Mouse (Mus musculus) embryonic fibroblast, embryonic 13.5 days (primary cell): ENCODE data around the gene Slc22a15. TPM values are rescaled to one million over a fixed set of nuclear protein-coding genes. Genes with fewer than 3 reads are reported as not detected.
"Not testable (repeated sequence)": the region's sequence is repeated elsewhere in the genome, so short reads cannot be mapped to it uniquely, and the experiment has no call there.

Experiments
- H3K27ac ChIP-seq: 2 replicates; pipeline ENCODE4 v1.5.1; 2012; ENCODE audit warnings: low read length, control low read depth, inconsistent platforms; ENCODE audit not compliant: insufficient read depth
- H3K4me1 ChIP-seq: 2 replicates; pipeline ENCODE4 v1.6.1; 2011; ENCODE audit warnings: low read length; ENCODE audit not compliant: control insufficient read depth, insufficient read depth
- H3K4me3 ChIP-seq: 2 replicates; pipeline ENCODE4 v1.5.1; 2011; ENCODE audit warnings: mild to moderate bottlenecking, control low read depth, low read length; ENCODE audit not compliant: insufficient read depth
- CTCF ChIP-seq: IDR thresholded peaks from 2 replicates; pipeline ENCODE4 v1.5.1; 2011; ENCODE audit warnings: mild to moderate bottlenecking, control low read depth, low read length, moderate library complexity, borderline replicate concordance; ENCODE audit not compliant: insufficient read depth
- POLR2A ChIP-seq: IDR thresholded peaks from 2 replicates; pipeline ENCODE4 v1.6.1; 2011; ENCODE audit warnings: low read depth, mild to moderate bottlenecking, control low read depth, low read length, moderate library complexity
- polyA plus RNA-seq: library from polyadenylated mRNA; stranded (reverse); fragments of >200 nt; gene quantifications from 2 replicates; pipeline ENCODE4 v1.2.4, GENCODE M21; 2011; ENCODE audit warnings: low read depth; ENCODE audit not compliant: missing spikeins, insufficient read length

Gene Slc22a15
- polyA plus RNA-seq, 1 experiment, result 8.1 TPM

DNA sequence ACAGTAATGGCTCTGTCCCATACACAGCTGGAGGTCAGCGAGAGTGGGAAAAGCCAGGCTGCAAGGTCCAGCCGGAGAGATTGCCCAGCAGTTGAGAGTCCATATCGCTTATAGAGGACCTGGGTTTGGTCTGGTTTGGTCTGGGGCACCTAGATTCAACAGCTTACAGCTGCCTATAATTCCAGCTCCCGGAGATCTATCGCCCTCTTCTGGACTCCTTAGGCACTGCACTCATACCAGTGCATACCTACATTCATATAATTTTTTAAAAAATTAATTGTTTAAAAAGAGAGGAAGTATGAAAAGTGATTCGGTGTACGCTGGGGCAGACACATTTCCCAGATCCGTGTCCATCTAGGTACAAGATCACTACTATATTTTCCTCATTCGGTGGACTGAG lies 84.9 kb downstream of the Slc22a15 start:
- TF ChIP-seq POLR2A (no peak), CTCF (no peak)
- Histone ChIP-seq H3K4me1 (peaks cover 4% of the 10 kb centered on the region), H3K27ac (no peak overlapping the region), H3K4me3 (no peak overlapping the region)

GRCm38 (mm10) chr3:101836971-101837370 lies 87.3 kb downstream of the Slc22a15 start:
- H3K27ac ChIP-seq, result no peak overlapping the region
- no peak for TF ChIP-seq POLR2A
- TF ChIP-seq CTCF, result no peak

GRCm38 (mm10) chr3:101836532-101836931 lies 87.7 kb downstream of the Slc22a15 start:
- no peak overlapping the region for H3K4me3 ChIP-seq
- no peak overlapping the region for H3K27ac ChIP-seq

More at GRCm38 (mm10) chr3:101836971-101837370, 87.3 kb downstream of the Slc22a15 start:
- Histone ChIP-seq H3K4me1 (peaks cover 4% of the 10 kb centered on the region), H3K4me3 (no peak overlapping the region)

DNA sequence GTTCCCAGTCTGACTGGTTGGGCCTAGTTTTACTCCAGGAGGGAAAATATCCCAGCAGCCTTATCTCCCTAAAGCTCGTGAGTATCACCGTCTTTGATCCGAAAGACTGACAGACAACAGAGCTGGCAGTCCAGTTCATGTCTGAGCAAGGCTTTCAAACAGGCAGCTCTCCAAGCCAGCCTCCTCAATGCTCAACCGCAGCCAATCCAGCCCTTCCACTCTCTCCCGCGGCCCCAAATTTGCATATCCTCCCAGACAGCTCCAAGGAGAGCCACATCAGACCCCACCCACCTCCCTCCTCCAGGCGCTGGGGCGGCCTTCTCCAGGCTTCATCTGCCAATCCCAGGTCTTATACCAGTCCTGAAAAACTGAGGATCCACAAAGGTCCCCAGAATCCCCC lies 88.2 kb downstream of the Slc22a15 start:
- TF ChIP-seq CTCF, result no peak
- TF ChIP-seq POLR2A, result peak; percentile 66
- Histone ChIP-seq H3K27ac (peak overlapping the region; percentile 37; the same call in 1 of the 2 replicates), H3K4me1 (peaks cover 9% of the 10 kb centered on the region), H3K4me3 (peak overlapping the region; percentile 13)

More at GRCm38 (mm10) chr3:101836532-101836931, 87.7 kb downstream of the Slc22a15 start:
- TF ChIP-seq POLR2A (no peak), CTCF (no peak)
- peaks cover 9% of the 10 kb centered on the region for H3K4me1 ChIP-seq

DNA sequence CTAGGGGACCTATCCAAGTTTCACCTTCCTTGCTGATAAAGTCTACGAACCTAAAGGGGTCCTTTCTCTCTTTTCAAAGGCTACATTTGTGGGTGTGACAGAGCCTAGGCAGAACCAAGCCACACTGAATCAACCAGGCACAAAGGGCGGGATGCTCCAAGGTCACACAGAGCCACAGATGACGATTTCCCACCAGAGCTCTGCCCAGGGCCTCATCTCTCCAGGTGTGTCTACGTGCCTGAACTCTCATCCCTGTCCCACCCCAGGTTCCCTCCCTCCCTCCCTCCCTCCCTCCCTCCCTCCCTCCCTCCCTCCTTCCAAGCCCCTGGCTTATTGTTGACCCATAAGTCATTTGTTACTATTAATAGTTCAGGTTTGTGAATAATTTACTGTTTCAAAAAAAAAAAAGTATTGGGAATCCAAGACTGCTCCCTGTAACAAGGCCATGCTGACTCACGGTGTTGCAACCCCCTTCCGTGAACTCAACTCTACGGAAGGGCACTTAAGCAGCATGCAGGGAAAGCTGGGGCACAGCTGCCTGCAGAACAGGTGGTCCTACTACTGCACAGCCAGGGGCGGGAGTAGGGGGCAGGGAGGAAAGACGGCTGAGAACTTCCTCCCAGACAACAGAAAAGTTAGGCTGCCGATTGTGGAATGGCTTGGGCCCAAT lies 92.9 kb downstream of the Slc22a15 start:
- peaks cover 13% of the 10 kb centered on the region for H3K4me1 ChIP-seq
- no peak overlapping the region for H3K4me3 ChIP-seq
- TF ChIP-seq POLR2A (no peak), CTCF (no peak)
- no peak overlapping the region for H3K27ac ChIP-seq

DNA sequence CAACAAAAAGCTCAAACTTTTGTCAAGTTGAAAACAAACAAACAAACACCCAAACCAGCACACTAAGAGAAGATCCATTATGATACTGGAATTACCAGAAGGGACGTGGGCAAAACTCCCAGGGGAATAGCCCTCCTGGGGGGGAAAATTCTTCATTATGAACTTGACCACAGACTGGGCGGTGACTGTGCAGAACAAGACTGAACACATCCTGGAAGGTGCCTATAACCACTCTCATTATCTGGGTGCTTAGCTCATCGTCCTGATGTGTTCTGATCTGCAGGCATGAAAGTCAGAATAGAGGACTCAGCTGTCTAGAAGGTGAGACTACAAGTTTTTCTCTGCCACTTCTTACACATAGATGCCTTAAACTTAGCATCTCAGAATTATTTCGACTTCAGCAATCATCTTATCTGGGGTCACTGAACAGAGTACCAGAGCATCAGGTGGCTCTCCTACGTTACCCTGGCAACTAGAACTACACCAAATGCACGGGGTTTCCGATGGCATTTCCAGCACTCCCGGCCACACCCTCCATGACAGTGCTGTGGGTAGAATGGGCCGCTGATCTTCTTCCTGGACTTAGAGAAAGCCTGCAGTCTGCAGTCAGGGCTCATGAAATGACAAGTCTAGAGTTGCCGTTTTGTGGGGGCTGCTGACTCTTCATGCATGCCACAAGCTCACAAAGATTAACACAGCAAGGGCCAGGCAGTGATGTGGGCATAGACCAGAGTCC lies 94.2 kb downstream of the Slc22a15 start:
- Histone ChIP-seq H3K4me3 (no peak overlapping the region), H3K27ac (no peak overlapping the region), H3K4me1 (peaks cover 9% of the 10 kb centered on the region; the same call in 1 of the 2 replicates)
- no peak for TF ChIP-seq POLR2A
- no peak for TF ChIP-seq CTCF

- peaks cover 9% of the 10 kb centered on the region; the same call in 1 of the 2 replicates for H3K4me1 ChIP-seq
- TF ChIP-seq POLR2A, result no peak
- TF ChIP-seq CTCF, result no peak
- H3K27ac ChIP-seq, result no peak overlapping the region
- no peak overlapping the region for H3K4me3 ChIP-seq
These were observed 95.7 kb downstream of the Slc22a15 start for GRCm38 (mm10) chr3:101828595-101828994.

DNA sequence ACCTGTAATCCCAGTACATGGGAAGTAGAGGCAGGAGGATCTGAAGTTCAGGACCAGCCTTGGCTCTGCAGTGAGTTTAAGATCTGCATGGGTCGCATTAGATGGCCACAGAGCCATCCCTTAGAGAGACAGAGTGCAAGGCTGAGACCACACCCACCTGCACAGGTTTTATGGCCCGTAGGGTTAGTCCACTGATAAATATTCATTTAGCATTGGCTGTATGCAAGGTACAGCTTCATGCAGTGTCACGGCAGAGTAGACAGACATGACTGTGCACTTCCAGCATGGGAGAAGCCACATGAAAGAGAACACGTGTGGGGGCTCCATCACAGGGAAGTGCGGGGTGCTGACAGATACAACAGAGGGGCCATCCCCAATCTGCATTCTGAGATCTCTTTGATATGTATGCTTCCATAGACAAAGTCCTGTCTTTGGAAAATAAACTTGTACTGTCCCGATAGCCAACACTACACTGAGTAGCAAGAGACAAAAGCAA lies 97.0 kb downstream of the Slc22a15 start:
- H3K4me3 ChIP-seq, result no peak overlapping the region
- H3K27ac ChIP-seq, result no peak overlapping the region
- no peak for TF ChIP-seq POLR2A
- TF ChIP-seq CTCF, result no peak
- peaks cover 9% of the 10 kb centered on the region; the same call in 1 of the 2 replicates for H3K4me1 ChIP-seq

DNA sequence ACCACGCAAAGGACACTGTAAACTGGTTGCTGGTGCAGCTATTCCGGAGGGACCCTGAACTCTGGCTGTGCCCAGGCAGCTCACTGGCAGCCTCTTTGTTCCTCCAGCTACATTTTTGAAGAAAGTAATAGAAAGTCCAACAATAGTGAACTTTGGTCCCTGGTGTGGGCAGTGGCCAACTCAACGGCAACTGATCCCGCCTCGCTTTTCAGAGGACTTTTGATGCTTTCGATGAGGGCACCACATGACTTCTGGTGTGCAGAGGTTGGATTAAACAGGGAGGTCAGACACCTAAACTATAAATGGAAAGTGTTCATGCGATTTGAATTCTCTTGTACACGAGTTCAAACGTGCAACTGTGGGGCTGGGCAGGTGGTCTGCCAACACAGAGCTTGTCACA lies 99.9 kb downstream of the Slc22a15 start:
- H3K4me1 ChIP-seq, result no peaks in the 10 kb centered on the region
- H3K4me3 ChIP-seq, result no peak overlapping the region
- H3K27ac ChIP-seq, result no peak overlapping the region
- no peak for TF ChIP-seq POLR2A
- TF ChIP-seq CTCF, result no peak

DNA sequence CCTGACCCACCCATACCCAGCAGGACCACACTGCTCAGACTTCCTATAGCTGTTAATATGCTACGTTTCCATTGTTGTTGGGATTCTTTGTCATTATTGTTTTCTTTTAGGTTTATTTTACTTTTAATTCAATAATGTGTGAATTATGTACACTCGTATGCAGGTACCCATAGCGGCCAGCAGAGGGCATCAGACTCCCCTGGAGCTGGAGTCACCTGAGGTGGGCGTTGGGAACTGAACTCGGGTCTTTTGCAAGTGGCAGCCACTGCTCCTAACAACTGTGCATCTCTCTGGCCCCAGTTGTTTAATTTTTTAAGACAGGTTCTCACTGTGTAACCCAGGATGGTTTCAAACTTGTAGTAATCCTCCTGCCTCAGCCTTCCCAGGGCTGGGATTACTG lies 102.2 kb downstream of the Slc22a15 start:
- H3K4me1 ChIP-seq, result no peaks in the 10 kb centered on the region
- H3K27ac ChIP-seq, result no peak overlapping the region
- TF ChIP-seq CTCF (no peak), POLR2A (no peak)
- no peak overlapping the region for H3K4me3 ChIP-seq

GRCm38 (mm10) chr3:101820708-101821107 lies 103.5 kb downstream of the Slc22a15 start:
- H3K4me3 ChIP-seq, H3K4me1 ChIP-seq, H3K27ac ChIP-seq: not testable (repeated sequence)
